Mouse (Mus musculus): ENCODE data around the gene Jag2.

Jag2 gene

GRCm38 (mm10) chr12:112866467-112867080 lies 63.0 kb downstream of the Jag2 start:
- no peak for DNase-seq

GRCm38 (mm10) chr12:112864804-112865203 lies 64.8 kb downstream of the Jag2 start:
- no peak for DNase-seq

- no peak for DNase-seq
These were observed 67.7 kb downstream of the Jag2 start for GRCm38 (mm10) chr12:112861911-112862321.

- no peak for DNase-seq
These were observed 68.8 kb downstream of the Jag2 start for GRCm38 (mm10) chr12:112860765-112861164.

- no peak for DNase-seq
These were observed 69.6 kb downstream of the Jag2 start for GRCm38 (mm10) chr12:112859930-112860329.

- DNase-seq = no peak
These were observed 70.8 kb downstream of the Jag2 start for GRCm38 (mm10) chr12:112858581-112859336.
